Mouse (Mus musculus) CD8-positive naive resting alpha-beta T cell, adult 2 months (primary cell): ENCODE results near the gene B4galt4.
A peak's percentile ranks its signal among the peaks of the same experiment; 100 is the strongest.

Source experiments
- DNase-seq, 2 experiments: peaks; one replicate each; pipeline ENCODE4 v3.0.0; 2022; ENCODE audit warnings: low read depth in 2 of 2, low spot score in 2 of 2

The B4galt4 gene

DNA sequence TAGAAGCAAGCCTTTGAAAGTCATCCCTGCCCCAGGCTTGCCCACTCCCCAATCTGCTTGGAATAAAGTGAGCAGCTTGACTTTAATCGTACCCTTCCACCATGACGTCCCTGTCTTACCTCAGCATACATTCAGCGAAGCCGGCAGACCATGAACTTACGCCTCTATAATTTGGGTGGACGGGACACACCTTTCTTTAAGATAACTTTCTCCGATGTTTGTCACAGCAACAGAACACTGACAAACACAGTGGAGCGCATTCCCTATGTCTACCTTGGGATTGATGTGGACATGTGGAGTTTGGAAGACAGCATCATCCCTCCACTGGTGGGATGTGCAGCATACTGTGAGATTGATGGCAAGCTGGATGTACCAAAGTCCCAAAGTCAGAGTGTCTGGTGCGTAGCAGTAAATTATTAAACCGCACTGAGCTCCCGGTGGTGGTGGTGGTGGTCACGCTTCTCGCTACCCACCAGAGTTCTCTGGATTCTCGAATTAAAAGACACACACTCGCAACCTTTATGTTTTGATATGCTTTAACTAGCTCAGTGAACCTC is 13.4 kb upstream of the B4galt4 start:
- DNase-seq: no peak

- DNase-seq: no peak
These were observed 12.9 kb upstream of the B4galt4 start for GRCm38 (mm10) chr16:38729139-38729538.

- peak in 1 of 2 experiments; percentile 12 for DNase-seq
These were observed 12.3 kb upstream of the B4galt4 start for GRCm38 (mm10) chr16:38729610-38730288.

GRCm38 (mm10) chr16:38730921-38731320 is 11.1 kb upstream of the B4galt4 start:
- no peak for DNase-seq

GRCm38 (mm10) chr16:38741204-38741903 is 710 bp upstream of the B4galt4 start:
- no peak for DNase-seq

- peak; percentile 6 to 23 for DNase-seq
These were observed 631 bp downstream of the B4galt4 start for GRCm38 (mm10) chr16:38742659-38743131.

GRCm38 (mm10) chr16:38743941-38744673 is 2.0 kb downstream of the B4galt4 start:
- no peak for DNase-seq

GRCm38 (mm10) chr16:38750803-38751202 is 8.7 kb downstream of the B4galt4 start:
- DNase-seq: no peak

GRCm38 (mm10) chr16:38753631-38754030 is 11.6 kb downstream of the B4galt4 start:
- DNase-seq: no peak

GRCm38 (mm10) chr16:38755452-38756176 is 13.6 kb downstream of the B4galt4 start:
- DNase-seq: no peak

- no peak for DNase-seq
These were observed 14.1 kb downstream of the B4galt4 start for GRCm38 (mm10) chr16:38756177-38756503.

DNA sequence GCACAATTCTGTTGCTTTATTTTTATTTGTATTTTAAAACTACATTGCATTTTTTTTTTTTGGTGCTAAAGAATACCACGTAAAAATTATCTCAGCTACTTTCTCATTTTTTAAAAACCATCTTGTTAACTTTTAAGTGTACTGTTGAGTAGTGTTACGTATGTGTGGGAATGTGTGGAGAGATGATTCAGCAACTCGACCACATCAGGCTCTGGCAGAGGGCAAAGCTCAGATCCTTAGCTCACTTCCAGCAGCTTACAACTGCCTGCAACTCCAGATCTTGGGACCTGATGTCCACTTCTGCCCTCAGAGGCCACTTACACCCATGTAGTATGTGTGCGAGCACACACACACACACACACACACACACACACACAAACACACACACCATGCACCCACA is 14.5 kb downstream of the B4galt4 start:
- DNase-seq: no peak

DNA sequence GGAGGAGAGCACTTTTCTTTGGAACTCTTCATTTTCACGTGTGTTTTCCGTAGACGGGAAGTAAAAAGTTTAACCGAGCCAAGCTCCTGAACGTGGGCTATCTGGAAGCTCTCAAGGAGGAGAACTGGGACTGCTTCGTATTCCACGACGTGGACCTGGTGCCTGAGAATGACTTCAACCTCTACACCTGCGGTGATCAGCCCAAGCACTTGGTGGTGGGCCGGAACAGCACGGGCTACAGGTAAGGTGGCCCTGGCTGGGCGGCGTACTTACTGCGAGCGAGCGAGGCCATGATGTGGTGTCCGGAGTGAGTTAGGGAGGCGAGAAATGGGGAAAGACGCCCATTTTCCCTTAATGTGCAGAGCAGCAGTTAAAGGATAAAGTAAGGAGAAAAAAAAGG is 15.6 kb downstream of the B4galt4 start:
- DNase-seq: no peak

GRCm38 (mm10) chr16:38758104-38758861 is 16.2 kb downstream of the B4galt4 start:
- DNase-seq: no peak

GRCm38 (mm10) chr16:38760239-38760638 is 18.2 kb downstream of the B4galt4 start:
- DNase-seq: no peak

DNA sequence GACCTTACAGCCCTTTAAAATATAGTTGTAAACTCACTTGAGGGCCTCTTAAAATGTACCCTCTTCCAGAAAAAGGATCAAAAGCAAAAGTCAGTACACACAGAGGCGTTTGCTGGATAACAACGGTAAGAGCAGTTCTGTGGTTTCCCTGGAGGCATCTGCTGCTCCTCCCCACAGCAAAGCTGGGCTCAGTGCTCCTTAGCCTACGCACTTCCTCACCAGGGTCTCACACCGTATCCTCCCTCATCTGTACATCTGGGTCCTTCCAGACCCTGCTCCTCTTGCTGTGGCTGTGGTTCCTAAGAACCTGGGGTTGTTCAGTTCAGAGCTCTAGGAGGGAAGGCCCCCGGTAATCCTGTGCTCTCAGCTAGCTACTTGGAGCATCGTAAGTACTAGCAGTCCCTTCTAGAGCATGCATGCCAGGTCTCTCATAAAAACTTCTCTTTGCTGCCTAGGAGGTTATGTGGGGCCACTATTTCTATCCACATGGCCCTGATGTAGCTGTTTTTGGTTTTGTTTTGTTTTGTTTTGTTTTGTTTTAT is 18.8 kb downstream of the B4galt4 start:
- DNase-seq: no peak

- no peak for DNase-seq
These were observed 19.9 kb downstream of the B4galt4 start for GRCm38 (mm10) chr16:38761972-38762371.

DNA sequence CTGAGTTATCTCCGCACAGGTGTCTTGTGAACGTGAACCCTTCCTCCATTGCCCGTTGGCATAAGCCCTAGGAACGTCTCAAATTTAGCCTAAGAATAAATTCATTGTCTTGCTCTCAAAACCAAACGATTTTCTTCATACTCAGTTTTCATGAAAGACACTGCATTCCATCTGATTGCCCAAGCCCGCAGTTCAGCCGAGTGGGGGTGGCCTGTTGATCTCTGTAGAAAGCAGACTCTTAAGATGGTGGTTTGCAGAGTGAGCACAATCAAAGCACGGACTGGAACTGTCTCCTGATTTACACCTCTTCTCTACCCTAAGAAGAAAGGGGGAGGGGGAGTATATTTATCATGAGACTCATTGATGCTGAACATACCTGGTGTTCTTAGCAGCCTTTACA is 20.3 kb downstream of the B4galt4 start:
- no peak for DNase-seq

GRCm38 (mm10) chr16:38763508-38763907 is 21.4 kb downstream of the B4galt4 start:
- no peak for DNase-seq

GRCm38 (mm10) chr16:38766671-38767070 is 24.6 kb downstream of the B4galt4 start:
- DNase-seq: no peak
